Comparison of ENCODE assay signal across 8 mouse cellular contexts in the genomic region with DNA sequence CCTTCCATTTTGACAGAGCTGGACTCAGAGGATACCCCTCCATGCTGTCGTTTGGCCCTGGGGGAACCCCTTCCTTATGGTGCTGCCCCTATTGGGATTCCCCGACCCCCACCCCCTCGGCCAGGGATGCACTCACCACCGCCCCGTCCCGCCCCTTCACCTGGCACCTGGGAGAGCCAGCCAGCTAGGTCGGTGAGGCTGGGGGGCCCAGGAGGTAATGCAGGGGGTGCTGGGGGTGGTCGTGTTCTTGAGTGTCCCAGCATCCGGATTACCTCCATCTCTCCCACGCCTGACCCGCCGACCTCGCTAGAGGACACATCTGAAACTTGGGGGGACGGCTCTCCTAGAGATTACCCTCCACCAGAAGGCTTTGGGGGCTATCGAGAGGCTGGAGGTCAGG. TPM values are rescaled to one million over a fixed set of nuclear protein-coding genes. Genes with fewer than 3 reads are reported as not detected.
A peak's percentile ranks its signal among the peaks of the same experiment; 100 is the strongest.
DNase-seq lines count a peak whose midpoint lies in the region; ATAC-seq and TF ChIP-seq lines count a peak whose summit lies in the region.

No protein-coding gene starts in this region.

- H3K9me3 ChIP-seq in kidney, embryonic 15.5 days (replicated peaks): no peaks in the 10 kb centered on the region; the same call in 1 of the 2 replicates
- no peaks in the 10 kb centered on the region for H3K9me3 ChIP-seq in embryonic facial prominence, embryonic 12.5 days
- H3K9me3 ChIP-seq in hindbrain, embryonic 10.5 days: no peaks in the 10 kb centered on the region
- H3K9me3 ChIP-seq in midbrain, embryonic 12.5 days: no peaks in the 10 kb centered on the region

- H3K36me3 ChIP-seq in kidney, embryonic 15.5 days: peaks cover 25% of the 10 kb centered on the region
- H3K36me3 ChIP-seq in kidney, adult 2 months (ENCODE audit: control insufficient read depth, insufficient read depth, low read length): no peaks in the 10 kb centered on the region
- peaks cover 44% of the 10 kb centered on the region for H3K36me3 ChIP-seq in embryonic facial prominence, embryonic 12.5 days
- peaks cover 19% of the 10 kb centered on the region for H3K36me3 ChIP-seq in hindbrain, embryonic 10.5 days
- no peaks in the 10 kb centered on the region for H3K36me3 ChIP-seq in midbrain, embryonic 12.5 days

- H3K9ac ChIP-seq in kidney, embryonic 15.5 days: peak overlapping the region; percentile 83
- H3K9ac ChIP-seq in embryonic facial prominence, embryonic 12.5 days: peak overlapping the region; percentile 93
- peak overlapping the region; percentile 65 for H3K9ac ChIP-seq in midbrain, embryonic 12.5 days (replicated peaks)

- peak overlapping the region; percentile 71 for H3K4me3 ChIP-seq in kidney, embryonic 15.5 days (replicated peaks)
- H3K4me3 ChIP-seq in kidney, adult 2 months (ENCODE audit: insufficient read depth, low read depth, low read length): no peak overlapping the region
- H3K4me3 ChIP-seq in embryonic facial prominence, embryonic 12.5 days: peak overlapping the region; percentile 85
- peak overlapping the region; percentile 70 for H3K4me3 ChIP-seq in hindbrain, embryonic 10.5 days
- peak overlapping the region; percentile 64 for H3K4me3 ChIP-seq in midbrain, embryonic 12.5 days

- 0 out of 2 replicates have a peak, but pooled peaks cover 6% of the 10 kb centered on the region for H3K27me3 ChIP-seq in kidney, embryonic 15.5 days
- peaks cover 2% of the 10 kb centered on the region for H3K27me3 ChIP-seq in kidney, adult 2 months (replicated peaks; ENCODE audit: control insufficient read depth, insufficient read depth, low read length)
- no peaks in the 10 kb centered on the region for H3K27me3 ChIP-seq in embryonic facial prominence, embryonic 12.5 days
- peaks cover 38% of the 10 kb centered on the region for H3K27me3 ChIP-seq in hindbrain, embryonic 10.5 days (ENCODE audit: insufficient read depth, poor library complexity, severe bottlenecking)
- peaks cover 34% of the 10 kb centered on the region for H3K27me3 ChIP-seq in midbrain, embryonic 12.5 days

- H3K4me2 ChIP-seq in kidney, embryonic 15.5 days: peak overlapping the region; percentile 90
- H3K4me2 ChIP-seq in embryonic facial prominence, embryonic 12.5 days (replicated peaks): peak overlapping the region; percentile 98
- H3K4me2 ChIP-seq in midbrain, embryonic 12.5 days (replicated peaks): peak overlapping the region; percentile 86

- peak overlapping the region; percentile 98 for H3K27ac ChIP-seq in kidney, embryonic 15.5 days
- no peak overlapping the region for H3K27ac ChIP-seq in kidney, adult 2 months (ENCODE audit: insufficient read depth, low read depth, low read length)
- peak overlapping the region; percentile 100 for H3K27ac ChIP-seq in embryonic facial prominence, embryonic 12.5 days
- peak overlapping the region; percentile 96 for H3K27ac ChIP-seq in hindbrain, embryonic 10.5 days
- H3K27ac ChIP-seq in midbrain, embryonic 12.5 days (replicated peaks): no peak overlapping the region; the same call in 1 of the 2 replicates

- TF ChIP-seq CTCF in kidney, adult 2 months (conservative IDR thresholded peaks at IDR 0.05; ENCODE audit: insufficient read depth, insufficient read length, low read depth, low read length): no peak

- 7% methylated on average over 15 of the region's 15 CpGs for WGBS in kidney, embryonic 15.5 days
- WGBS in kidney, adult 2 months: 37% methylated on average over 15 of the region's 15 CpGs
- under 1% methylated on average over 15 of the region's 15 CpGs for WGBS in embryonic facial prominence, embryonic 12.5 days
- 2% methylated on average over 15 of the region's 15 CpGs for WGBS in hindbrain, embryonic 10.5 days
- 6% methylated on average over 15 of the region's 15 CpGs for WGBS in midbrain, embryonic 12.5 days

- TF ChIP-seq POLR2A in kidney, adult 2 months (IDR thresholded peaks at IDR 0.05; ENCODE audit: low read depth, low read length): no peak

- peaks cover 70% of the 10 kb centered on the region for H3K4me1 ChIP-seq in kidney, embryonic 15.5 days
- H3K4me1 ChIP-seq in kidney, adult 2 months (ENCODE audit: control insufficient read depth, insufficient read depth, low read length): no peaks in the 10 kb centered on the region
- H3K4me1 ChIP-seq in embryonic facial prominence, embryonic 12.5 days: peaks cover 40% of the 10 kb centered on the region
- H3K4me1 ChIP-seq in hindbrain, embryonic 10.5 days (replicated peaks): peaks cover 69% of the 10 kb centered on the region
- H3K4me1 ChIP-seq in midbrain, embryonic 12.5 days: peaks cover 47% of the 10 kb centered on the region

- no peak for ATAC-seq in kidney, embryonic 15.5 days (replicated peaks; ENCODE audit: low FRiP score)
- no peak for ATAC-seq in embryonic facial prominence, embryonic 12.5 days (ENCODE audit: insufficient number of reproducible peaks, insufficient read depth, low FRiP score, low TSS enrichment)
- ATAC-seq in midbrain, embryonic 12.5 days (ENCODE audit: low FRiP score, low read depth): no peak; the same call in 1 of the 2 replicates

- no peak for DNase-seq in kidney, adult 2 months
- DNase-seq in hindbrain, embryonic 10.5 days (ENCODE audit: low spot score): no peak
- no peak for DNase-seq in B cell, adult 2 months
- no peak for DNase-seq in cerebellum, adult 11-12 months
- no peak for DNase-seq in right cerebral cortex, adult 2 months (ENCODE audit: low spot score in 2 of 2)

RNA-seq across cellular contexts. Expression of gene Nfatc4, which starts 3.2 kb away (rescaled TPM):
- 32.2 and 39.9 TPM in 2 replicates for polyA plus RNA-seq in kidney, embryonic 15.5 days (2015; fragmentation: Nextera tagmentation; extraction: Ambion mirVana)
- polyA plus RNA-seq in kidney, adult 2 months (2012; rRNA removed): 4.3 and 5.0 TPM in 2 replicates
- polyA plus RNA-seq in embryonic facial prominence, embryonic 12.5 days (2016; fragmentation: Nextera tagmentation; extraction: Ambion mirVana): 154 and 161 TPM in 2 replicates
- polyA plus RNA-seq in hindbrain, embryonic 10.5 days (2016; fragmentation: Nextera tagmentation; extraction: Ambion mirVana): 34.0 and 34.6 TPM in 2 replicates
- 20.2 and 24.0 TPM in 2 replicates for polyA plus RNA-seq in midbrain, embryonic 12.5 days (2016; fragmentation: Nextera tagmentation; extraction: Ambion mirVana)

RNA-seq across cellular contexts. Expression of gene Nynrin, which starts 27.7 kb away (rescaled TPM):
- 20.7 and 22.4 TPM in 2 replicates for polyA plus RNA-seq in kidney, embryonic 15.5 days (2015; fragmentation: Nextera tagmentation; extraction: Ambion mirVana)
- polyA plus RNA-seq in kidney, adult 2 months (2012; rRNA removed): 6.6 and 7.6 TPM in 2 replicates
- 41.4 and 41.7 TPM in 2 replicates for polyA plus RNA-seq in embryonic facial prominence, embryonic 12.5 days (2016; fragmentation: Nextera tagmentation; extraction: Ambion mirVana)
- polyA plus RNA-seq in hindbrain, embryonic 10.5 days (2016; fragmentation: Nextera tagmentation; extraction: Ambion mirVana): 24.1 and 24.4 TPM in 2 replicates
- polyA plus RNA-seq in midbrain, embryonic 12.5 days (2016; fragmentation: Nextera tagmentation; extraction: Ambion mirVana): 27.6 and 28.0 TPM in 2 replicates

RNA-seq across cellular contexts. Expression of gene Ripk3, which starts 37.5 kb away (rescaled TPM):
- polyA plus RNA-seq in kidney, embryonic 15.5 days (2015; fragmentation: Nextera tagmentation; extraction: Ambion mirVana): 38.1 and 40.4 TPM in 2 replicates
- 3.5 and 4.7 TPM in 2 replicates for polyA plus RNA-seq in kidney, adult 2 months (2012; rRNA removed)
- 45.5 and 50.3 TPM in 2 replicates for polyA plus RNA-seq in embryonic facial prominence, embryonic 12.5 days (2016; fragmentation: Nextera tagmentation; extraction: Ambion mirVana)
- polyA plus RNA-seq in hindbrain, embryonic 10.5 days (2016; fragmentation: Nextera tagmentation; extraction: Ambion mirVana): 11.9 and 14.4 TPM in 2 replicates
- polyA plus RNA-seq in midbrain, embryonic 12.5 days (2016; fragmentation: Nextera tagmentation; extraction: Ambion mirVana): 5.3 and 8.3 TPM in 2 replicates

RNA-seq across cellular contexts. Expression of gene Adcy4, which starts 42.2 kb away (rescaled TPM):
- polyA plus RNA-seq in kidney, embryonic 15.5 days (2015; fragmentation: Nextera tagmentation; extraction: Ambion mirVana): 13.9 and 15.8 TPM in 2 replicates
- polyA plus RNA-seq in kidney, adult 2 months (2012; rRNA removed): 16.8 and 16.9 TPM in 2 replicates
- polyA plus RNA-seq in embryonic facial prominence, embryonic 12.5 days (2016; fragmentation: Nextera tagmentation; extraction: Ambion mirVana): 21.3 and 24.2 TPM in 2 replicates
- 7.9 and 10.3 TPM in 2 replicates for polyA plus RNA-seq in hindbrain, embryonic 10.5 days (2016; fragmentation: Nextera tagmentation; extraction: Ambion mirVana)
- polyA plus RNA-seq in midbrain, embryonic 12.5 days (2016; fragmentation: Nextera tagmentation; extraction: Ambion mirVana): 6.6 and 7.9 TPM in 2 replicates

RNA-seq across cellular contexts. Expression of gene Cbln3, which starts 58.0 kb away (rescaled TPM):
- polyA plus RNA-seq in kidney, embryonic 15.5 days (2015; fragmentation: Nextera tagmentation; extraction: Ambion mirVana): 0.33 and 0.65 TPM in 2 replicates
- 0.08 and 0.13 TPM in 2 replicates for polyA plus RNA-seq in kidney, adult 2 months (2012; rRNA removed)
- polyA plus RNA-seq in embryonic facial prominence, embryonic 12.5 days (2016; fragmentation: Nextera tagmentation; extraction: Ambion mirVana): 0.28 and 0.42 TPM in 2 replicates
- polyA plus RNA-seq in hindbrain, embryonic 10.5 days (2016; fragmentation: Nextera tagmentation; extraction: Ambion mirVana): 0.12 and 0.33 TPM in 2 replicates
- 0.12 and 0.15 TPM in 2 replicates for polyA plus RNA-seq in midbrain, embryonic 12.5 days (2016; fragmentation: Nextera tagmentation; extraction: Ambion mirVana)

Comparison
In these comparisons a context has a peak if more than half of its experiments do, and no peak if none do; other contexts are left out.
1. H3K27ac ChIP-seq: peak in kidney, embryonic 15.5 days (single experiment), embryonic facial prominence, embryonic 12.5 days (single experiment) and hindbrain, embryonic 10.5 days (single experiment); none in kidney, adult 2 months (single experiment) and midbrain, embryonic 12.5 days (single experiment).
2. Peak in every context shown above with its lines, with median percentiles within 50 percentile points of each other: H3K4me2 ChIP-seq and H3K9ac ChIP-seq.